Mouse (Mus musculus) urinary bladder, adult 18-20 months (tissue): ENCODE results near the gene Ak1.
A peak's percentile ranks its signal among the peaks of the same experiment; 100 is the strongest.

Source experiments
- DNase-seq, 2 experiments: peaks; one replicate each; pipeline ENCODE4 v3.0.0; 2022; ENCODE audit warnings: low spot score in 2 of 2, mixed read lengths in 2 of 2

Ak1 gene

GRCm38 (mm10) chr2:32601417-32602065 lies 20.0 kb upstream of the Ak1 start:
- no peak for DNase-seq

GRCm38 (mm10) chr2:32602600-32603054 lies 18.9 kb upstream of the Ak1 start:
- DNase-seq, result peak; percentile 76 to 90

- no peak for DNase-seq
These were observed 16.9 kb upstream of the Ak1 start for GRCm38 (mm10) chr2:32604631-32605030.

- DNase-seq, result peak; percentile 71 to 72
These were observed 15.1 kb upstream of the Ak1 start for GRCm38 (mm10) chr2:32606161-32607142.

GRCm38 (mm10) chr2:32607262-32607947 lies 14.2 kb upstream of the Ak1 start:
- DNase-seq, result no peak

GRCm38 (mm10) chr2:32608141-32608777 lies 13.3 kb upstream of the Ak1 start:
- DNase-seq, result peak in 1 of 2 experiments; percentile 65

GRCm38 (mm10) chr2:32608778-32609435 lies 12.7 kb upstream of the Ak1 start:
- no peak for DNase-seq

GRCm38 (mm10) chr2:32610610-32611229 lies 10.8 kb upstream of the Ak1 start:
- no peak for DNase-seq

GRCm38 (mm10) chr2:32612274-32612673 lies 9.3 kb upstream of the Ak1 start:
- DNase-seq, result no peak

GRCm38 (mm10) chr2:32617109-32617508 lies 4.4 kb upstream of the Ak1 start:
- DNase-seq, result no peak

- no peak for DNase-seq
These were observed 4.0 kb upstream of the Ak1 start for GRCm38 (mm10) chr2:32617601-32618000.

GRCm38 (mm10) chr2:32618051-32618450 lies 3.5 kb upstream of the Ak1 start:
- no peak for DNase-seq

GRCm38 (mm10) chr2:32620682-32621516 lies 659 bp upstream of the Ak1 start:
- DNase-seq, result no peak

GRCm38 (mm10) chr2:32624111-32624748 lies 2.7 kb downstream of the Ak1 start:
- no peak for DNase-seq

GRCm38 (mm10) chr2:32625212-32625872 lies 3.8 kb downstream of the Ak1 start:
- peak in 1 of 2 experiments; percentile 49 for DNase-seq

- DNase-seq, result no peak
These were observed 4.5 kb downstream of the Ak1 start for GRCm38 (mm10) chr2:32625873-32626694.

GRCm38 (mm10) chr2:32627266-32628043 lies 5.9 kb downstream of the Ak1 start:
- no peak for DNase-seq
